Mouse (Mus musculus) cerebellum, postnatal 14 days (tissue): ENCODE data around the gene Lipe.

ENCODE experiments used
- DNase-seq, 2 experiments: peaks; one replicate each; pipeline ENCODE4 v3.0.0; 2021; ENCODE audit warnings: mixed read lengths in 2 of 2

Gene Lipe

GRCm38 (mm10) chr7:25348861-25349260 lies 49.6 kb downstream of the Lipe start:
- DNase-seq = no peak

- no peak for DNase-seq
These were observed 57.3 kb downstream of the Lipe start for GRCm38 (mm10) chr7:25341000-25341784.

- DNase-seq = no peak
These were observed 59.2 kb downstream of the Lipe start for GRCm38 (mm10) chr7:25339329-25339728.

- no peak for DNase-seq
These were observed 64.0 kb downstream of the Lipe start for GRCm38 (mm10) chr7:25334472-25334871.

GRCm38 (mm10) chr7:25333596-25334307 lies 64.8 kb downstream of the Lipe start:
- peak; percentile 72 to 88 for DNase-seq
